Mouse (Mus musculus): ENCODE data around the gene A530032D15Rik. TPM values are rescaled to one million over a fixed set of nuclear protein-coding genes. Genes with fewer than 3 reads are reported as not detected.
"Not testable (repeated sequence)": the region's sequence is repeated elsewhere in the genome, so short reads cannot be mapped to it uniquely, and the experiment has no call there.

The A530032D15Rik gene
- total RNA-seq, 2 experiments from 2014 or later: not detected

DNA sequence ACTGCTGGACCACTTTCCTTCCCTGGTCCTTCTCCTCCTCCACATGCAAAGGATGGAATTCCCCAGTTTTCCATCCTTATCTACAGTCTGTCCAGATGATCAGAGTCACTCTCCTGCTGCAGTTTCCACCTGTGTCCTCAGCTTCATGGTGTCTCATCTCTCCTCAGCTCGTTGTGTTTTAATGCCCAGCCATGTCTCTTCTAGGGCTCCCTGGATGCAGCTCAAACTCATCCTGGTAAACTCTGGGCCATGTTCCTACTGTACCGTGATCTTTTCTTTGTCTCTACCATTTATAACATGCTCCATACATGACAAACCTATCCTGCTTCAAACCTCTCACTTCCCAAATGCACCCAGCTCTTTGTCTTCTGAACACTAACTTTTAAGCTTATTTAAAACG is 38.0 kb downstream of the A530032D15Rik start:
- intact Hi-C loops (cut with DNase I); DNase-seq: not testable (repeated sequence)

DNA sequence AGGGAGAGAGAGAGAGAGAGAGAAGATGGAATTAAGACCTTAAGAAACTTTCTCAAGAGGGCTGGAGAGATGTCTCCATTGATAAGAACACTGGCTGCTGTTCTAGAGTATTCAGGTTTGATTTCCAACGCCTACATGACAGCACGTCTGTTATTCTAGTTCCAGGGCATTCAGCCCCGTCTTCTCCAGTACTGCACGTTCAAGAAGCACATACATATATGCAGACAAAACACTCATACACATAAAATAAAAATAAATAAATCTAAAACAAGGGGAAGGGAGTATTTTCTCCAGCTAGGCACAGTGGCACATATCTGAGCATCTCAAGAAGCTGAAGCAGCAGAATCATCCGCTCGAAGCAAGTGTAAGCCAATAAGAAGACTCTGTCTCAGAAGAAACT is 73.9 kb downstream of the A530032D15Rik start:
- DNase-seq; intact Hi-C loops (cut with DNase I): not testable (repeated sequence)

DNA sequence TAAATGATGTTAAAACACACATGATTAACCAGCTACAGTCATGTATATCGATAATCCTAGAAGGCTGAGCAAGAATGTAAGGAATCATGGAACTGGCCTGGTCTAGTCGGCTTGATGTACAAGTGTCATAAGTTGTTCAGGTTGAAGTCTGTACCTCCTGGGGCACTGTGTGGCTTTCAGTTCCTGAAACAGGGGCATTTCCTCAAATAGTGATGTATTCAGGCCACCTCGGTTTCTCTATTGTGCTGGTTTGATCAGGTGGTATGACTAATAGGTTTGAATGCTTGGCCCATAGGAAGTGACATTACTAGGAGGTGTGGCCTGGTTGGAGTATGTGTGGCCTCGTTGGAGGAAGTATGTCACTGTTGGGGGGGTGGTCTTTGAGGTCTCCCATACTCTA is 75.3 kb downstream of the A530032D15Rik start:
- intact Hi-C loops (cut with DNase I); DNase-seq: not testable (repeated sequence)

DNA sequence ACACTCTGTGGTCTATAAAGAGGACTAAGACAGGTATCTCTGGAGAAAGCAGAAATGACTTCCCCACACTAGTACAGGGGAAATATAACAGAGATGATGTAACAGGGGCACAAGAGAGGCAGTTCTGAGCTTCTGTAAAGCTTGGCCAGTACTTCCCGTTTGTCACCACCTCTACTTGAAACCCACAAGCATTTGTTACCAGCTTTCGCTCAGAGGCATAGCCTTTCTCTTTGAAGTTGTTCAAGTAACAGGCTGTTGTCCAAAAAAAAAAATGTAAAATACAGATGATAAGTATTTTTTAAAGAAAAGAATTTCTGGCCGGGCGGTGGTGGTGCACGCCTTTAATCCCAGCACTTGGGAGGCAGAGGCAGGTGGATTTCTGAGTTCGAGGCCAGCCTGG is 76.0 kb downstream of the A530032D15Rik start:
- intact Hi-C loops (cut with DNase I); DNase-seq: not testable (repeated sequence)

Other genes with a start within 250 kb of the A530032D15Rik start
- gene Slc16a14, start 174.7 kb downstream of the A530032D15Rik start, total RNA-seq (2021): 10 to 100 TPM; 27.8 to 28.4 TPM
- not detected for gene Gm10553, start 9.7 kb downstream of the A530032D15Rik start, total RNA-seq (2021)
- 1 to 10 TPM in 1 of 2 experiments, under 1 TPM in 1; 0.66 to 1.1 TPM for gene C130026I21Rik, start 160.7 kb upstream of the A530032D15Rik start, total RNA-seq (2021)